Mouse (Mus musculus) intestine, embryonic 15.5 days (tissue): ENCODE measurements at regions not wholly inside any gene's neighbourhood (a gene's known extent, or its start where the extent isn't known, plus 50 kb on each side); places are given as distances from the start of the nearest gene placed in this dataset.

ENCODE experiments used
- ATAC-seq: fragments of 200-750 bp; cut with Nextera tagmentation; 2 replicates; pipeline ENCODE4 v1.8.0; 2017; ENCODE audit warnings: moderate TSS enrichment, moderate library complexity
- H3K27ac ChIP-seq: fragments of 300-500 bp; sonication (generic); 2 replicates; pipeline ENCODE4 v1.5.1; 2015; ENCODE audit warnings: mild to moderate bottlenecking, inconsistent platforms
- H3K27me3 ChIP-seq: fragments of 300-500 bp; sonication (generic); replicated peaks from 2 replicates; pipeline ENCODE4 v1.6.1; 2015; ENCODE audit warnings: inconsistent platforms
- H3K36me3 ChIP-seq: fragments of 300-500 bp; sonication (generic); 2 replicates; pipeline ENCODE4 v1.6.1; 2015; ENCODE audit warnings: inconsistent platforms
- H3K4me1 ChIP-seq: fragments of 300-500 bp; sonication (generic); replicated peaks from 2 replicates; pipeline ENCODE4 v1.6.1; 2015; ENCODE audit warnings: inconsistent platforms
- H3K4me2 ChIP-seq: fragments of 300-500 bp; sonication (generic); replicated peaks from 2 replicates; pipeline ENCODE4 v1.6.1; 2015; ENCODE audit warnings: mild to moderate bottlenecking, inconsistent platforms
- H3K4me3 ChIP-seq: fragments of 300-500 bp; sonication (generic); replicated peaks from 2 replicates; pipeline ENCODE4 v1.5.1; 2015; ENCODE audit warnings: inconsistent platforms
- H3K9ac ChIP-seq: fragments of 300-500 bp; sonication (generic); 2 replicates; pipeline ENCODE4 v1.6.1; 2015; ENCODE audit warnings: inconsistent platforms
- H3K9me3 ChIP-seq: fragments of 300-500 bp; sonication (generic); 2 replicates; pipeline ENCODE4 v1.6.1; 2016; ENCODE audit warnings: inconsistent platforms
- WGBS: fragments of 180-500 bp; shearing (Covaris S2); methylation state at CpG from one replicate; pipeline ENCODE4 v1.1.7; 2015; 5-methylcytosine and 5-hydroxymethylcytosine counted together

- Histone ChIP-seq H3K4me3 (no peak overlapping the region), H3K27ac (no peak overlapping the region), H3K27me3 (no peaks in the 10 kb centered on the region), H3K4me2 (no peak overlapping the region), H3K9ac (no peak overlapping the region), H3K36me3 (no peaks in the 10 kb centered on the region), H3K4me1 (no peaks in the 10 kb centered on the region), H3K9me3 (no peaks in the 10 kb centered on the region)
- no peak for ATAC-seq
- 78% methylated on average over 19 of the region's 19 CpGs for WGBS
These were observed 103.4 kb upstream of the Kazn start for GRCm38 (mm10) chr4:142342482-142343206.

DNA sequence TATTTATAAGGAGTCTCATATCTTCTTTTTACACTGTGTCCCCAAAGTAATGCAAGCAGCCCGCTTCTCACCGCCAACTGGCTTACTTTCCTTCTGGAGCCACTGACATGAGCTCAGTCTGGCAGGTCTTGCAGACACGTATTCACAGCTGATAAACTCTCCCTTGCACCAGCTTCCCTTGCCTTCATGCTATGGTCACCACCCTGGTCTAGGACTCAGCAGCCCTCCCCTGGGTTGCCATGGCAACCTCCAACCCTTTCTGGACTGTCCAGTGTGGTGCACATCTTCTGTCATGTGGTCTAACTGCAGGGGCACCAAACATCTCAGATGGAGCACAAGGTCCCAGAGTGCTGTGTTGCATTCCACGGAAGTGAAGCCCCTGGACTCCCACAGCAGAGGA lies 102.1 kb upstream of the Kazn start:
- Histone ChIP-seq H3K9ac (no peak overlapping the region), H3K4me1 (no peaks in the 10 kb centered on the region), H3K27ac (no peak overlapping the region), H3K4me2 (no peak overlapping the region), H3K9me3 (no peaks in the 10 kb centered on the region), H3K4me3 (no peak overlapping the region), H3K36me3 (no peaks in the 10 kb centered on the region), H3K27me3 (no peaks in the 10 kb centered on the region)
- 60% methylated on average over 4 of the region's 4 CpGs for WGBS
- no peak for ATAC-seq

- Histone ChIP-seq H3K36me3 (no peaks in the 10 kb centered on the region), H3K4me2 (no peak overlapping the region), H3K27me3 (no peaks in the 10 kb centered on the region), H3K4me1 (no peaks in the 10 kb centered on the region), H3K9me3 (no peaks in the 10 kb centered on the region), H3K27ac (no peak overlapping the region), H3K4me3 (no peak overlapping the region), H3K9ac (no peak overlapping the region)
- 23% methylated on average over 3 of the region's 3 CpGs for WGBS
- ATAC-seq, result no peak
These were observed 100.9 kb upstream of the Kazn start for GRCm38 (mm10) chr4:142340057-142340456.

GRCm38 (mm10) chr4:142337701-142338100 lies 98.5 kb upstream of the Kazn start:
- Histone ChIP-seq H3K27me3 (no peaks in the 10 kb centered on the region), H3K4me3 (no peak overlapping the region), H3K9ac (no peak overlapping the region), H3K4me2 (no peak overlapping the region), H3K9me3 (no peaks in the 10 kb centered on the region), H3K36me3 (no peaks in the 10 kb centered on the region), H3K27ac (no peak overlapping the region), H3K4me1 (no peaks in the 10 kb centered on the region)
- ATAC-seq, result no peak
- 88% methylated on average over 8 of the region's 8 CpGs for WGBS

DNA sequence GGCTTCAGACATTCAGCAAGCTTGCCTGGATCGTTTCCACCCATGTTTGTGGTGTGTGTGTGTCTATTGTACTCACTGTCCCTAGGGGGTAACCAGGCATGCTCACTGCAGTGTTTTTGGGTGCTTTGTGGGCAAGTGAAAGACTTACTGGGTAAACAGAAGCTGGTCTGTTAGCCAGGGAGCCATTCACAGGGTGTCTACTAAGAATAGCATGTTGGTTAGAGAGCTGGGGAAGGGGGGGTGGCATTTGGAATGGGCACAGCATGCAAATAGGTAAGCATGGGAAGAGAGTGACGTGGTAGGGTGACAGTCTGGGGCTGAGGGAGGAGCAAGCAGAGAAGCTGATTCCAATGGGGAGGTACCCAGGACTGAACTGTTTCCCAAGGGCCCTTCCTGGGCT lies 97.7 kb upstream of the Kazn start:
- no peaks in the 10 kb centered on the region for H3K4me1 ChIP-seq
- no peaks in the 10 kb centered on the region for H3K27me3 ChIP-seq
- H3K36me3 ChIP-seq, result no peaks in the 10 kb centered on the region
- H3K27ac ChIP-seq, result no peak overlapping the region
- no peak overlapping the region for H3K4me2 ChIP-seq
- no peak for ATAC-seq
- no peak overlapping the region for H3K4me3 ChIP-seq
- H3K9ac ChIP-seq, result no peak overlapping the region
- WGBS, result 66% methylated on average over 2 of the region's 2 CpGs
- no peaks in the 10 kb centered on the region for H3K9me3 ChIP-seq

DNA sequence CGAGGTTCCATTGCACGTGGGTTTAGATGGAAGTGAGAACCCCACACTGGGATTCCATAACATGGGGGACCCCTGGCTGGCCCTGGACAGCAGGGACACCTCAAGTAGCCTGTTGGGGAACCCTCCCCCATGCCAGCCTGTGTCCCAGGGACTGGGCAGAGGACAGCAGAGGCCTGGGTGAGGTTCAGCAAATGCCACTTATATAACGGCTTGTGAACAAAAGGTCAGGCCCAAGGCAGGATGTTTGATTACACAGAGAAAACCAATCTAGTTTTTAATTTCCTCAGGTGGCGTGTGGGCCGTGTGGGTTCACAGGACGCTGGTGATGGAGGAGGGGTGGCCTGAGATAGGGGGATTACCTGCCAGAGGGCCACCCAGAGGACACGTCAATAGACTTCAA lies 94.9 kb upstream of the Kazn start:
- ATAC-seq, result no peak

GRCm38 (mm10) chr4:142330599-142330998 lies 91.4 kb upstream of the Kazn start:
- H3K27me3 ChIP-seq, result no peaks in the 10 kb centered on the region
- no peak overlapping the region for H3K4me3 ChIP-seq
- no peaks in the 10 kb centered on the region for H3K36me3 ChIP-seq
- no peak overlapping the region for H3K27ac ChIP-seq
- no peak for ATAC-seq
- no peaks in the 10 kb centered on the region for H3K9me3 ChIP-seq
- 93% methylated on average over 3 of the region's 3 CpGs for WGBS
- no peak overlapping the region for H3K4me2 ChIP-seq
- H3K4me1 ChIP-seq, result no peaks in the 10 kb centered on the region
- H3K9ac ChIP-seq, result no peak overlapping the region

More for the DNA sequence above, 94.9 kb upstream of the Kazn start:
- H3K9ac ChIP-seq, result no peak overlapping the region
- WGBS, result 72% methylated on average over 7 of the region's 7 CpGs
- H3K9me3 ChIP-seq, result no peaks in the 10 kb centered on the region
- no peak overlapping the region for H3K4me3 ChIP-seq
- H3K27me3 ChIP-seq, result no peaks in the 10 kb centered on the region
- no peaks in the 10 kb centered on the region for H3K4me1 ChIP-seq
- H3K36me3 ChIP-seq, result no peaks in the 10 kb centered on the region
- no peak overlapping the region for H3K4me2 ChIP-seq
- H3K27ac ChIP-seq, result no peak overlapping the region

- ATAC-seq, result no peak
- H3K4me3 ChIP-seq, result no peak overlapping the region
These were observed 90.4 kb upstream of the Kazn start for GRCm38 (mm10) chr4:142329600-142329999.

GRCm38 (mm10) chr4:142326511-142326910 lies 87.3 kb upstream of the Kazn start:
- H3K9ac ChIP-seq, result no peak overlapping the region
- peak overlapping the region; percentile 17; the same call in 1 of the 2 replicates for H3K27ac ChIP-seq
- H3K4me2 ChIP-seq, result no peak overlapping the region
- H3K4me3 ChIP-seq, result no peak overlapping the region
- no peak for ATAC-seq
- H3K9me3 ChIP-seq, result no peaks in the 10 kb centered on the region
- no peaks in the 10 kb centered on the region for H3K27me3 ChIP-seq
- WGBS, result 75% methylated on average over 5 of the region's 5 CpGs
- no peaks in the 10 kb centered on the region for H3K4me1 ChIP-seq
- H3K36me3 ChIP-seq, result no peaks in the 10 kb centered on the region

More at GRCm38 (mm10) chr4:142329600-142329999, 90.4 kb upstream of the Kazn start:
- no peak overlapping the region for H3K9ac ChIP-seq
- no peaks in the 10 kb centered on the region for H3K36me3 ChIP-seq
- no peaks in the 10 kb centered on the region for H3K4me1 ChIP-seq
- no peaks in the 10 kb centered on the region for H3K27me3 ChIP-seq
- H3K27ac ChIP-seq, result no peak overlapping the region
- no peak overlapping the region for H3K4me2 ChIP-seq
- H3K9me3 ChIP-seq, result no peaks in the 10 kb centered on the region
- WGBS, result 95% methylated on average over 2 of the region's 2 CpGs

DNA sequence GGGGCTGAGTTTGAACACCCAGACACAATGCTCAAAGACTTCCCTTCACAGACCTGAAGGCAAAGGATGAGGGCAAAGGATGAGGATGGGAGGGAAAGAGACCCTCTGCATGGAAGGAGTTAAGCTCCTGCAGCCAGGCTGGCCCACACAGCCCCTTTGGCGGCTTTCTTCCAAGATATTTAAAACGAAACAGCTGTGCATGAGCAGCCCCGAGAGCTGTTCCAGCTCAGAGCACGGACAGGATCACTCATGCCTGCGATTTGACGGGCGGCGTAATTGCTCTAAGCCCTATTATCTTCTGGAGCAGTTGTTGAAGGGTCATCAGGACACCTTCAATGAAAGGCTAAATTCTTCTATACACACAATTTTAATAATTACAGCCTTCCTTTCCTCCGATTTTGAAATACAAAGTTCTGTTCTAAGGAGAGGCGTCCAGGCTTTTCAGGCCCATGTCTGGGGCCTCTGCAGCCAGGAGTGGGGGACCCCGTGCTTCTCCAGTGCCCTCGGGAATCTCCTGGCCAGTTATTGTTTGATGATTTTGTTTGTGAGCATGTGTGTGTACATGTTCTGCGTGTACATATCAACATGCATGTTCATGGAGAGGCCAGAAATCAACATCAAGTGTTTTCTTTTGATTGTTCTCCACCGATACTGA lies 82.1 kb upstream of the Kazn start:
- no peaks in the 10 kb centered on the region for H3K9me3 ChIP-seq
- H3K4me1 ChIP-seq, result no peaks in the 10 kb centered on the region
- ATAC-seq, result peak; percentile 43; the same call in 1 of the 2 replicates
- no peaks in the 10 kb centered on the region for H3K27me3 ChIP-seq
- no peaks in the 10 kb centered on the region for H3K36me3 ChIP-seq
- WGBS, result 41% methylated on average over 14 of the region's 14 CpGs
- H3K9ac ChIP-seq, result no peak overlapping the region
- H3K27ac ChIP-seq, result no peak overlapping the region
- no peak overlapping the region for H3K4me3 ChIP-seq
- H3K4me2 ChIP-seq, result no peak overlapping the region

- Histone ChIP-seq H3K4me2 (no peak overlapping the region), H3K4me1 (peaks cover 15% of the 10 kb centered on the region), H3K36me3 (no peaks in the 10 kb centered on the region), H3K27me3 (no peaks in the 10 kb centered on the region), H3K4me3 (no peak overlapping the region), H3K27ac (no peak overlapping the region), H3K9ac (no peak overlapping the region), H3K9me3 (no peaks in the 10 kb centered on the region)
- no peak for ATAC-seq
- 92% methylated on average over 6 of the region's 6 CpGs for WGBS
These were observed 71.1 kb upstream of the Kazn start for GRCm38 (mm10) chr4:142310282-142310681.

- 67% methylated on average over 7 of the region's 7 CpGs for WGBS
- peaks cover 19% of the 10 kb centered on the region for H3K4me1 ChIP-seq
- H3K27ac ChIP-seq, result no peak overlapping the region
- H3K9ac ChIP-seq, result no peak overlapping the region
- no peak overlapping the region for H3K4me2 ChIP-seq
- no peak overlapping the region for H3K4me3 ChIP-seq
- H3K36me3 ChIP-seq, result no peaks in the 10 kb centered on the region
- no peaks in the 10 kb centered on the region for H3K27me3 ChIP-seq
- H3K9me3 ChIP-seq, result no peaks in the 10 kb centered on the region
- ATAC-seq, result no peak
These were observed 69.1 kb upstream of the Kazn start for GRCm38 (mm10) chr4:142308271-142308670.

- no peak overlapping the region for H3K4me3 ChIP-seq
- H3K9ac ChIP-seq, result no peak overlapping the region
- H3K4me1 ChIP-seq, result peaks cover 24% of the 10 kb centered on the region
- no peaks in the 10 kb centered on the region for H3K9me3 ChIP-seq
- H3K27me3 ChIP-seq, result no peaks in the 10 kb centered on the region
- no peak overlapping the region for H3K4me2 ChIP-seq
- no peak overlapping the region for H3K27ac ChIP-seq
- 31% methylated on average over 11 of the region's 11 CpGs for WGBS
- ATAC-seq, result 0 out of 2 replicates have a peak, but pooled peaks have one; percentile 9
- no peaks in the 10 kb centered on the region for H3K36me3 ChIP-seq
These were observed 68.1 kb upstream of the Kazn start for GRCm38 (mm10) chr4:142307321-142307720.
